Mouse (Mus musculus) olfactory bulb, adult 2 months (tissue): ENCODE data around the gene Cacna2d2.

Source experiments
- CTCF ChIP-seq: fragments of 200-500 bp; IDR thresholded peaks from 2 replicates; pipeline ENCODE4 v1.5.1; 2012; ENCODE audit warnings: low read depth, mild to moderate bottlenecking, low read length, moderate library complexity; ENCODE audit not compliant: insufficient read depth
- POLR2A ChIP-seq: fragments of 200-500 bp; IDR thresholded peaks from 2 replicates; pipeline ENCODE4 v1.6.1; 2012; ENCODE audit warnings: mild to moderate bottlenecking, low read depth, low read length, moderate library complexity; ENCODE audit not compliant: insufficient read depth

- no peak; the same call in 1 of the 2 replicates for TF ChIP-seq CTCF
- TF ChIP-seq POLR2A: no peak
These were observed 166.8 kb downstream of the Cacna2d2 start for GRCm38 (mm10) chr9:107566041-107566709.
